Mouse (Mus musculus) layer of hippocampus, adult 9-11 months (tissue): ENCODE measurements around the gene D11Wsu47e.

ENCODE experiments used
- DNase-seq: peaks from one replicate; pipeline ENCODE4 v3.0.0; 2022

The D11Wsu47e gene

GRCm38 (mm10) chr11:113667122-113667521, 17.1 kb upstream of the D11Wsu47e start:
- no peak for DNase-seq

- DNase-seq: no peak
Observed at GRCm38 (mm10) chr11:113667704-113668103, 16.5 kb upstream of the D11Wsu47e start.

GRCm38 (mm10) chr11:113668857-113669256, 15.4 kb upstream of the D11Wsu47e start:
- DNase-seq: no peak

- DNase-seq: no peak
Observed at GRCm38 (mm10) chr11:113669711-113670110, 14.5 kb upstream of the D11Wsu47e start.

- DNase-seq: peak; percentile 48
Observed at GRCm38 (mm10) chr11:113673614-113674013, 10.6 kb upstream of the D11Wsu47e start.

- no peak for DNase-seq
Observed at GRCm38 (mm10) chr11:113674595-113674994, 9.6 kb upstream of the D11Wsu47e start.

- no peak for DNase-seq
Observed at GRCm38 (mm10) chr11:113676847-113677246, 7.4 kb upstream of the D11Wsu47e start.

- no peak for DNase-seq
Observed at GRCm38 (mm10) chr11:113677378-113677777, 6.8 kb upstream of the D11Wsu47e start.

- no peak for DNase-seq
Observed at GRCm38 (mm10) chr11:113678373-113678772, 5.8 kb upstream of the D11Wsu47e start.

- DNase-seq: no peak
Observed at GRCm38 (mm10) chr11:113680954-113681353, 3.3 kb upstream of the D11Wsu47e start.

- no peak for DNase-seq
Observed at GRCm38 (mm10) chr11:113681979-113682378, 2.2 kb upstream of the D11Wsu47e start.

- peak; percentile 40 for DNase-seq
Observed at GRCm38 (mm10) chr11:113682897-113683626, 1.1 kb upstream of the D11Wsu47e start.

- no peak for DNase-seq
Observed at GRCm38 (mm10) chr11:113683627-113683956, 620 bp upstream of the D11Wsu47e start.

- no peak for DNase-seq
Observed at GRCm38 (mm10) chr11:113684707-113685426, 655 bp downstream of the D11Wsu47e start.

GRCm38 (mm10) chr11:113687031-113687430, 2.8 kb downstream of the D11Wsu47e start:
- no peak for DNase-seq

- peak; percentile 59 for DNase-seq
Observed at GRCm38 (mm10) chr11:113690506-113690905, 6.3 kb downstream of the D11Wsu47e start.

- DNase-seq: no peak
Observed at GRCm38 (mm10) chr11:113691318-113691717, 7.1 kb downstream of the D11Wsu47e start.

- DNase-seq: no peak
Observed at GRCm38 (mm10) chr11:113691851-113692250, 7.6 kb downstream of the D11Wsu47e start.

- no peak for DNase-seq
Observed at GRCm38 (mm10) chr11:113697571-113697970, 13.4 kb downstream of the D11Wsu47e start.

- DNase-seq: no peak
Observed at GRCm38 (mm10) chr11:113698013-113698545, 13.9 kb downstream of the D11Wsu47e start.

- DNase-seq: no peak
Observed at GRCm38 (mm10) chr11:113699643-113700042, 15.4 kb downstream of the D11Wsu47e start.

GRCm38 (mm10) chr11:113703758-113704157, 19.5 kb downstream of the D11Wsu47e start:
- peak; percentile 73 for DNase-seq

GRCm38 (mm10) chr11:113705966-113706652, 21.9 kb downstream of the D11Wsu47e start:
- no peak for DNase-seq
